Mouse (Mus musculus) liver (tissue): ENCODE data around the gene Trim9.

Experiments used
- DNase-seq: peaks from one replicate; pipeline ENCODE4 v3.0.0-alpha.2; 2020; ENCODE audit warnings: mixed read lengths

The Trim9 gene

DNA sequence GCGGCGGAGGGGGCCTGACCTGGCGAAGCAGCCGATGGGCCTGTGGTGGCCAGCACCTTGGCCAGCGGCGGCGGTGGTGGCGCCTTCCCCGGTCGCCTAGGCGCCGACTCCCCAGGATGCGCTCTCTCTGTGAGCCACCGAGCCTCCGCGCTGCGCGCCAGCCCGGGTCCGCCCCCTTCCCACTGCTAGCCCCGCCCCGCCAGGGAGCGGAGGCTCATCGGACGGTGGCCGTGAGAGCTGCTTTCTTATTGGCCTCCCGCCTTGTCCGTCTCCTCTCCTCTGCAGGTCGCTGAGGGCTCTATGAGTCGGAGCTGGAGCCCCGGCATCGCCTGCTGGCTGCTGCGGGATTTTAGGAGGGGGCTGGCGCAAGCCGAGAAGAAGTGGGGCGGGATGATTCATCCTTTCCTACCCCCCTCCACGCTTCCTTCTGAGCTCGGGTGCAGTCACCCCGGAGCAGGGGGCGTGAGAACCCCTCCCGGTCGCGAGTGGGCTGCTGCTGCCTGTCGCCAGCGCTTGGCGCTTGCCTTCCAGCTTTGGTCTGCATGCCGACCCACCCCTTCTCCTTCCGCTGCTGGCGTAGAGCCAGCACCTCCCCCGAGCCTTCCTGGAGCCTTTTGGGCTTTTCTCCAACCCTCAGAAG lies at the start of gene Trim9:
Gene Trim9, minus strand, starts transcription at position 413 of the 640 bp plus-strand sequence.
- DNase-seq: peak; percentile 85

DNA sequence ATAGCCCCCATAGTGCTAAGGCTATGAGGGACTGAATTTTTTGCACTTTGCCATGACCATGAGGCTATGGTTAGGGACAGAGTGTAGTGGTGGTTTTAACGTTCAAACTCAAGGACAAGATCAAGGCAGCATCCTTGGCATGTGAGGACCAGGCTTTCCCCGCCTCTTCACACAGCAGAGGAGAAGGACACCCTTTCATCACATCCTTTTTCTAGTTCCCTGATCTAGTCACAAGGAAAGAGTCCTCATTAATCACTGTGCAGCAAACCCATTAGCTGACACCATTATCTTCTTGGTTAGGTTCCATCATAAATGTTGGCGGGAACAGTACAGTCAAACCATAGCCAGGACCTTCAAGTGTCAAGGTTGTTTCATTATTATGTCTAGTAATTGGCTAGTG lies 47.6 kb upstream of the Trim9 start:
- no peak for DNase-seq

DNA sequence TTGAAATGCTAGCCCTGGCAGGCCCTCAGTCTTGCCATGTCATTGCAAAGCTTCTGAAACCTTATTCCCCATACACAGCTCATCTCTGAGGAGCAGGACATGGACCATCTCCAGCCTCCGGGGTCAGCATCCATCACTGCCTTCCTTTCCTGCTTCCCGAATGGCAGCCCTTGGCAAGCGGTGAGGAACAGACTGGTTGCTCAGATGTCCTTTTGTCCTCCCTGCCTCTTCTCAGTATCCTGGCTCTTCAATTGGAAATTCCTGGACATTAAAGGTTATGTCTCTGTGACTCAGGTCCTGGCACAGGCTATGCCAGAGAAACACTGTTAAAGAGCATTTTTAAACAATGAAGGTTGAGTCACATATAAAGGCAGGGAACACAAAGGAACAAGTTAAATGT lies 43.8 kb upstream of the Trim9 start:
- no peak for DNase-seq

DNA sequence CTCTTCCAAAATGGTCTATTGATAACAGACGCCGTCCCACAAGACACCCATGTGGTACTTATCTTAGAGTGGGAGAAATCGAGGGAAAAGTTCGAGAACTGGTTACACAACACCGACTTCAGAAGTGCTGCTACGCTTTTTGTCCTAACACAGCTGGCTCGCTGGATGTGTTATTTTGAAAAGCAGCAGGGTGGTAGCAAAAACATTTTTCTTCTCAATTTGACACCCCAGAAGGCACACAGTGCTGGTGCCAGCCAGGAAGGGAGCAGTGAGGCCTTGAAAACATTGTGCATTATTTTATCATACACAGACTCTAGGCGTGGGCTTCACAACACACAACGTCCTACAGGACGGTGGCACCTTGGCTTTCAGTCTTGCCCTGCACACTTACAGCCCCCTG lies 27.6 kb upstream of the Trim9 start:
- no peak for DNase-seq

DNA sequence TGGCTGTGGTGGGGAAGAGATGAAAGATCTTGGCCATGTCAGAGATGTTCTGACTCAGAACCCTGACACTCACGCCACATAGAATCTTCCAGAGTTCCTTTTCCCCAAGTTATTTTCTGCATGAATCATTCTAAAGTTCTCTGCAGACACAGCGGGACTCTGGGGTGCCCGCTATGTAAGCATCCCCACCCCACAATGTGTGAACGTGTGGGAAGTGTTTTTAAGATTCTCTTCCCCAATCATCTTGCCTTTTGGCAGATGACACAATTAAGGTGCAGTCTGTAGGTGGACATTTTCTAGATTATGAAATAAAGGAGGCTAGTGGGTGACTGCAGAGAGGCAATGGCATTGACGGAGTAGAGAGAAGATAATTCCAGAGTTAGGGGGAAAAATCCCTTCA lies 25.5 kb upstream of the Trim9 start:
- no peak for DNase-seq

DNA sequence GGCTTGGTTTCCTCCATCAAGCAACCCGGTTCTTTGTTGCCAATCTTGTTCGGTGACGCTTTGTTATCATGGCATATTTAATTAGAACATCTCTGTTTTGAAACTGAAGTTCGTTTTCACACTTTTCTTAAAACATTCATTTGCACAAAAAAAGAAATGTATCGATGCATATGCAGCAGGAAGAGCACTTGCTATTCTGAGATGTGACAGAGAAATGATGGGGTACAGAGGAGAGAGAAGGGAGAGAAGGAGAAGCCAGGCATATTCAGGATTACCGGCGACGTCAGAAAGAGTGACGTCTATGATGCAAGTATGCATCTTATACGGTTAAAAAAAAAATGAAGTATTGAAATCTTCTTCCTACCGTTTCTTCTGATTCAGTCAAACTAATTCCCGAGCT lies 21.9 kb upstream of the Trim9 start:
- DNase-seq: no peak

DNA sequence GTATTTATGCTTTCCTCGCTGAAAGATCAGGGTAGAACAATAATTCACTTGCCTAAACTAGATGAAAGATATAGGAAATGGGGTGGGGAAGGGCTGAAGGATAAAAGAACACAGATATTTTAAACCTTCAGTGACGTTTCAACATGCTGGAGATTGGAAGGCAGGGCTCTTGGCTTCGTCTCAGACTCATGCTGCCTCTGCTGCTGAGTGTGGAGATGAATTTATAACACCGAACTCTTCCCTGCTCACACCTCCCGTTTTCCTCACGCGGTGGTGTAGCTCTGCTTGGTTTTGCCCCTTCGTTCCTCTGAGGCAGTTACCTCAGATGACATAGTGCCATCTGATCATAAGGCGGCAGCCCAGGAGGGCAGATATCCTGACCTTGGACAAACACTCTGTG lies 21.4 kb upstream of the Trim9 start:
- no peak for DNase-seq

DNA sequence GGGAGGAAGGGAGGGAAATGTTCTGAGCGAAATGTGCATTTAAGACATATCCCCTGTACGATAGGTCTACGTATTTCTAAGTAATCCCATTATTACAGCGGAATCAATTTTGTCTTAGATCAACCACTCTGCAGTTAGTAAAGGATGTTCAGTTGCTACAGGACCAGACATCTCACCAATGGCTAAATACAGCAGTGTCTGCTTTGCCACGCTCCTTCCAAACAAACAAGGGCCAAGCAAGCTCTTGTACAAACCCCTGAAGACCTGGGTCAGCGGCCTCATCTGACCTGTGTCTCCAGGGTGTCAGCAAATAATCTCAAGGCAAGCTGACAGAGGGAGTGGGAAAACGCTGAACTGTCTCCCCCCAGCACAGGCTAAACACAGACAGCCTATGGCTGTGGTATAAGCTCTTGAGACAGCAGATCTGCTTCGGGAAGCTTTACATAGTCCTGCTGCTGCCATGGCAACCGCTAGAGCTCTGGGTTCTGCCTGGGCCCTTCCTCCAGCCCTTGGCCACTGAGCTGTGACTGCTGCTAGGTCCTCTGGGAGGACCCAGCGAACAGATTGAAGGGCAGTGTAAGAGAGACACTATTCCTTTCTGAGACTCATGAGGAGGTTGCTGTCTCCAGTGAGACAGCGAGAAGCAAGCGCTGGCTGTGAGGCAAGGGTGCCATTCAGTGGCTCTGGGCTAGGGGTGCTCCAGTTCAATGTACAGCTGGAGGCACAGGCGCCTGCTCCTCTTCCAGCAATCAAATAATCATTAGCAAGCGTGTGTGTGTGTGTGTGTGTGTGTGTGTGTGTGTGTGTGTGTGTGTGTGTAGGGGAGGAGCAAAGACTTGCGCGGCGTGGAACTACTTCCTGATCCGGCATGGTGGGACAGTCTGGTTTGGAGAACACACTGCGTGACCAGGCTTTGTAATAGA lies 20.2 kb upstream of the Trim9 start:
- DNase-seq: peak; percentile 15

DNA sequence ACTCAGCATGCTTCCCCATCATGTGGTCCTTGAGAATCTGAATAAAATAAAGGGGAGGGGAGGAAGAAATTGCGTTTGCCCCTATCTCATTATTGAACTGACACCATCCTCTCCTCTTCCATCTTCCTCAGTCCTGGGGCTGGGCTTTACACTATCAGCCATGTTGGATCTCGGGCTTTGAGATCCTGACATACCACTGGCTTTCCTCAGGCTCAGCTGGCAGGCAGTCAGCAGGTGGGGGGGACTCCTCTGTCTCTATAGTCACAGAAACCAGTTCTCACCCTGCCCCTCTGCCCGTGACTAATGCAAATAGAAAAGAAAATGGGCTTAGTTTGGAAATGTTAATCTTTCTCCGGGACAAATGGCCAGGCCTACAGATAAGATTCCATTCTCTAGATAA lies 15.6 kb upstream of the Trim9 start:
- no peak for DNase-seq

DNA sequence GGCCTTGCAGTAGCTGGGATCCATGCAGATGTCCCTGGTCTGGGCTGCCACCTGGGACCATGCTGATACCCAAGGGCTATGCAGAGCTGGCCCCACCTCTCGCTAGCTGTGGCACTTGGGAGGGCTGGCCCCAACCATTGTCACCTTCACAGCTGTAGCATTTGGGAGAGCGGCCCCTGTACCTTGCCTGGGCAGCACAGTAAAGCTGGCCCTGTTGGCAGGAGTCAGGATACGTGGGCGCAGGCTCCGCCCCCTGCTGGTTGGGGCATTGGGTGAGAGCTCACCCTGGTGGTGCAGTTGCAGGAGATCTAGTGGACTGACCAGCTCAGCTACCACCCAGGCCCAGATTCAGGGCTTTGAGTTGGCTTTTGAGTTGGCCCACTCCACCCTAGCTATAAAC lies 12.9 kb upstream of the Trim9 start:
- DNase-seq: peak; percentile 39

DNA sequence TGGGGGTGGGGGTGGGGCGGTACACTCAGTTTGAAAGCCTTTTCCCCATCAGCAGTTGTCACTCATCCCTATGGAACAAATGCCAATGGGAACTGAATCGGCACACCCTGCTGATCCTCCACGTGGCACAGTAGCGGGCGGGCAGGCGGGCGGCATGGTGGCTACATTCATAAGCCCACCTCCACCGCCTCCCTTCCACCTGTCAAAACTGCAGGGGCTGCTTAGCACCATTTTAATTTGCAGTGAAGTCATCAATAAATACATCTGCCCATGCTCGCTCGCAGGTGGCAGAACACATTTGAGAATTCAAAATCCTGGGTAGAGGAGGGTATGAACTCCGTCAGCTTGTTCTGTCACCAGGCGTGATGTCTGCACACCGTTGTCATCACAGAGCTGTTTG lies 12.0 kb upstream of the Trim9 start:
- no peak for DNase-seq

DNA sequence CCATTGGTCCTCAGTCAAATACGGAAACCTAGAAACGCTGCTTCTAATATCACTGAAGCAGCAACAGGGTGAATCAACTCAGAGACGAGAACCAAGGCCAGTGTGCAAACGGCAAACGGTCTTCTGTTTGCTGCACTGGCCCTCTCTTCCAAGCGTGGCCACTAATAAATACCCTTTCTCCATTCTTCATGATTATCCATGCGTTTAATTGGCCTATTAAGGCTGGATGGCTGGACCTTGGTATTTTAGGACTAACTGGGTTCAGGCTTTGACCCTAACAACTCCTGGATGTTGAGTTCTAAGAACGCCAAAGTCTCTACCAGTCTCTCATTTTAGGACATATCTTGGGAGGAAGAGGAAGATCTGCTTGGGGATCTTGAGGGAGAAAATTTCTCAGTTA lies 7.5 kb upstream of the Trim9 start:
- DNase-seq: no peak

DNA sequence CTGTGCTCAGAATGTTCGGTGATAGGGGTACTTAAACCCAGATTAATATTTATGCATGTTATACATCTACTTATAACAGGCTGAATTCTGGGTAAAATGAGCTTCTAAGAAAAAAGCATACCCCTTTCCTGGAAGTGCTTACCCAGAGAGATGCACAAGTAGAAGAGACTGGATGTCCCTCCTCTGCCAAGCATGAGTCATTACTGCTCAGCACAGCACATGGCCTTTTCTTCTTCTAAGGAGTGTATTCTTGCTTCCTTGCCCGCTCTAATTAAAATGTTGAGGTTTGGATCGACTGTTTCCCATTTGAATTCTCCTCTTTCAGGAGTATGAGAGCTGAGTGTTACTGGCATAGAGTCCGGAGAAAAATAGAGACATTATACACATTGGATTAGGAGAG lies 3.1 kb upstream of the Trim9 start:
- DNase-seq: no peak

DNA sequence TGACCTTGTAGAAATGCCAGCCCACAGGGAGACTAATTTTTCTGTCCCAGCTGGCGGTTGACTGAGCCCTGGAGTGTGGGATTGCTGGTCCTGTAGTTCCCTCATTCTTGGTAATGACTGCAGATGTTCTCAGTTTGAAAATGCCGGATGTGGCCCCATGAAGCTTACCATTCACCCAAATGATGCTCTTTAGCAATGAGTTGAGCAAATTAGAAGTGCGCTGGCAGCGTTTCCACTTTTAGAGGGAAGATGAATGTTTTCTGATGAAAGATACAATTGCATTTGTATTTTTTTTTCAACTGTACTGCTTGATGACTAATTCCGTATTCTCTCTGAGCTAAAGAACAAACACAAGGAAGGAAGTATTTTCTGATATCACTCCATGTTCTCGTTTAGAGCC lies 2.4 kb upstream of the Trim9 start:
- no peak for DNase-seq

DNA sequence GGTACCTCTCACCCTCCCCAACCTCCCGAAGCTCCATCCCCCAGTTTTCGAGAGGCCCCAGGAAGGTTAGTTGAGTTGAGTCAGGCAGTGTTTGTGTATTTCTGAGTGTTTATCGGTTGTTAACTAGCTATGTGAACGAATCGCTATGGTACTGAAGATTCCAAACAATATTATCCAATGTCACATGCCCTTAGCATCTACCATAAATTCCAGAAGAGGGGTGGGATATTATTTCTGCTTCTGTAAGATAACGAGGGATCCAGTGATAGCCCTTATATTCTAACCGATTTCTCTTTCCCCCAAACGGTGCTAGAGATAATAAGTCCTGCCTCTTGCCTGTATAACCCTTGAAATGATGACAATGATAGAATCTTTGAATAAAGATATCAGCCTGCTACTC lies 612 bp upstream of the Trim9 start:
- DNase-seq: no peak

DNA sequence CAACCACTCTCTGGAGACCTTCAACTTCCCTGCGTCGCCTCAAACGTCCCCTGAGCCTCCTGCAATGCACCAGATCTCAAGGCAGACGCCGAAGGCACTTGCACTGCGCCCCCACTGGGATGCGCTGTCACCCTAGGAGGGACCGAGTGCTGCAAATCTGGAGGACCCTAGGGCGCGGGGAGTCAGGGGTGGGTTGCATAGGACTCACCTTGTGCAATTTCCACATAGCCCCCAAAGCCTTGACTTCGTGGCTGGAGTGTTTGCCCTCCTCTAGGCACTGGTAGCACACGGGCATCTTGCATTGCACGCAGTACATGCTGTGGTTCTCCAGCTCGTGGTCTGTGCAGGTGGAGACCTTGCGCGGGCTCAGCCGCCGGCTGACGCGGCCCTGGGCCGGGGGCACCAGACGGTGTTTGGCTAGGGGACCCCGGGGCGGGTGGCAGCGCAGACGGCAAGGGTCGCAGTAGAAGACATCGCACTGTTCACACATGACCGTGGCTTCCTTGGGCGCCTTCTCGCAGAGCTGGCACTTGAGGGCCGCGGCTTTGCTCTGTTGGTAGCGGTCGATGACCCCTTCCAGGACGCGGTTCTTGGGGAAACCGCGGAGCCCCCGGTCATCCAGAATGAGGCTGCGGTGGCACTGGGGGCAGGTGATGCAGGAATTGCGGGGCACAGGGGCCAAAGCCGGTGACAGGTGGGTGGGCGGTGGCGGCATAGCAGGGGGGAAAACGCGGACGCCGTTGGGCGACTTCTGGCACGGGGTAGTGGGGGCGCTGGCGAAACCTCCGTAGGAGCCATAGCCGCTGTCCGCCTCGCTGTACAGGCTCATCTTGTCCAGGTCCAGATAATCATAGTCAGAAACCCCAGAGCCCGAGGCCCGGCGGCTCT lies 1.0 kb downstream of the Trim9 start:
- peak; percentile 10 for DNase-seq

DNA sequence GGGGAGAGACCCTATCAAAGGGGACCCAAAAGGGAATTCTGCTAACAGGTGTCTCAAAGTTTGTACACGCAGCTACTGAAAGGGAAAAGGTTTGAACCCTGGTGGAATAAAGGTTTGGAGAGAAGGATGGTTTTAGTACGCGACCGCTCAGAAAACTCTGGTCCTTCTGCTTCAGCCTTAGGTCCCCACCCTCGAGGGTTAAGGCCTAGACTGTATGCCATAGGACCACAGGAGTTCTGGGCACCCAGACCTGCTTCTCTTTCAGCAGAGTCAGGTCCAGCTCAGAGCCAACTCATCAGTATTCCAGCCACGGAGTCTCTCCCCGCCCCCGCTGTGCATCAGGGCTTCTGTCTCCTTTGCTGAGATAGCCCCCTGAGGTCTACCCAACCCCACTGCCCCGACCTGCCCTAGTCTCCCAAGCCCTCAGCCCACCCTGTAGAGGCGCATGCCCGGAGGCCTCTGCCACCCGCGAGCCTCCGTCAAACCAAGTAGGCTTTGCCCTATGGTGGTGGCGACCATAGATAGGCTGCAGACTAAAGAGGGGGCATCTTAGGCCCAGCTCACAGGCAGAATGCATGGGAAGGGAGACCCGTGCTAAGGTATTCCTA lies 1.8 kb downstream of the Trim9 start:
- DNase-seq: no peak

DNA sequence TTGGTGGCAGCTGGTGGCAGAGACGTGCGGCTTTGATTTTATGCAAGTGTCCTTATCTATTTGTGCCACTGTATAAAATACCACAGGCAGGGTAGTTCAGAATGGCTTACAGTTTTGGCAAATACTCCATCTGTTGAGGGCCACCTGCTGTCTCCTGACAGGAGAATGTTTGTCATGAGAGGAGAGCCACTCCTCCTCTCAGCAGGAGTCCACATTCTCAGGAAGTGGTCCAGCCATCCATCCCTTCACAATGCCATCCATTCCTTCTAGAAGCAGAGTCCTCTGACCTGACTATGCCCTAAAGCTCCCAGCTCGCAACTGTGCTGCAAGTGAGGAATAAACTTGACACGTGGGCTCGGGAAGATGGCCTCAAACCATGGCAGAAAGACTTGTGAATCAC lies 12.2 kb downstream of the Trim9 start:
- no peak for DNase-seq

DNA sequence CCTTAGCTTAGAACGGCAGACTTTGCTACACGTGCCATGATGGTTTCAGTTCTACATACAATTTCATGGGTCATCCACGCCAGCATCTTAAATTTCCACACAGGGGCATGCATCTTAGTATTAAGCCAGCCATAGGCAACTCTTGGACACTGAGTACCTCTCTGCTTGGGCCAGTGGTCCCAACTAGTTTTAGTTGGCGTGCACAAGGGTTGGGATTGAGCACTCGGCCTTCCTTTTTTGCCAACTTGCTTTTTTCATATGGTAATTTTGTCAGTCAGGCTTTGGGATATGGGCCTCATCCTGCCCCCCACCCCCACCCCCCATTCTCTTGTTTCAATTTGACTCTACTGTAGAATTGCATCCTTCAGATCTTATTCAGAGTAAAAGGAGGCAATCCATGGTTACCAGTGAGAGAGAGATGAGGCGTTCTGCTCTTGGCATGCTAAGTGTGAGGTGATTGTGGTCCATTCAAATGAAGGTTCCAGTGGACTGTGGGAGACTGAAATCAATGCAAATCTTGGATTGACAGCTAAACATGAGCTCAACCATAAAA lies 14.1 kb downstream of the Trim9 start:
- no peak for DNase-seq

DNA sequence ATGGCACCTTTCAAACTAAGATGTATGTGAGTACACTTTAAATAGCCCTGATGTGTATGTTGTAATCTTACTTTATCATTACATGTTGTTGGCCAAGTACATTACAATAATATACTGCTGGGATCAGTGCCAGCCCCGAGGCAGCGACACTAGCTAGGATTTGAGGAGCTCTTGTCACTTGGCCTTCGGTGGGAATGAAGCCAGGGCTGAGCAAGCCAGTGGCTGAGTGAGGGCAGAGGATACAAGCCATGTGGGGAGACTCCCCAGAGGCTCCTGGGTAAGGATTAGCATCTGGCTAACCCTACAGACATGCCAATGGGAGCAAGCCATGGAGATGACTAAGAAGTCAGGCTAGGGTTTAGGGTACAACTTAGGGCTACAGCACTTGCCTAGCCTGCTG lies 18.4 kb downstream of the Trim9 start:
- no peak for DNase-seq

DNA sequence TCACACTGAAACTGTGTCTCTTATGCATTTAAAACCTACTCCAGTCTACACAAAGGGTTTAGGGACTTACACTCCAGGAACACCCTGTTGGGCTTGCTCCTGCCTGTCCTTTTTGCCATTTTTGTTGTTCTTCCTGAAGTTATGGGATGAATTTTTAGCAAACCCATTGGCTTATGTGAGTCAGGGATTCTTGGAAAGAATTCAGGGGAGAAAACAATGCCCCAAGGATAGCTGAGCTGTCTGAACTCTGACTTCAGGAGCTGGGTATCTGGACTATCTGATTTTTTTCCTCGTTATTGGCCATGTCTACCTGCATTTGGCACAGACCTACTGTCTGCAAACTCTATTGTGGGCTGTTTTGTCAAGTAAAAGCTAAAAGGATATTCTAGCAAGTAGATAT lies 20.5 kb downstream of the Trim9 start:
- no peak for DNase-seq

DNA sequence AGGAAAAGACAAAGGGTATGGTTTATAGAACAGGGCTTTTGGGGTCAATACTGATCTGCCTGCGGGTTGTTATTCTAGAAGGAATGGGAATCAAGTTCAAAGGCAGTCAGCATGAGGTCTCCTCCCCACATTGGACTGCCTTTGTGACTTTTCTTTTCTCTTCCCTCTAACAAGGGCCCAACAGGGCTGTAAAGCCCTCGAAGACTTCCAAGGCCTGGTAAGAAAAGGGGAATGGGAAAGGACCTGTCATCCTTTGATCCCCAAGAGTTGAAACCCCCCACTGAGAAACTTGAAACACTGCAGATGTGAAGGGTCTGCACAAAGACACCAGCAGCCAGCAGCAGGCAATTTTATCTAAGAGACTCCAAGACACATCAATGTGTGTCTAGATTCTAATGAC lies 21.0 kb downstream of the Trim9 start:
- no peak for DNase-seq

DNA sequence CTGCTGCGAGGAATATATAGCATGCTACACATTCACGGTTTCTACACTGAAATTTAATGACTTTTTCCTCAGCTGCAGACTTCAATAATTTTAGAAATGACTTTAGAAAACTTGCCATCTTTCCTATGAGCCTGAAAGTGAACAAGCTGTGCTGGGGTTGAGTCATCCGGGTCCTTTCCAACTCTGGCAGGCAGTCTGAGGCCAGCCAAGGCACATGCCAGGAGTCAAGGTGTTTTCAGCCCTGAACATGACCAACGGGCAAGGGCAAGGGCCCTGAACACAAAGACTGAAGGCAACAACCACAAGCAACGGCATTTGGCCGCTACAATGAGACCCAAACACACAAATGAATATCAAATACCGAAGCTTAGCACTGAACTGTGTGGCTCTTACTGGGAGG lies 21.6 kb downstream of the Trim9 start:
- no peak for DNase-seq
